Mouse (Mus musculus) midbrain, embryonic 10.5 days (tissue): Measurements from ENCODE around the gene 9530068E07Rik. TPM values are rescaled to one million over a fixed set of nuclear protein-coding genes. Genes with fewer than 3 reads are reported as not detected.

ENCODE experiments used
- DNase-seq: peaks from one replicate; pipeline ENCODE4 v3.0.0-alpha.2; 2017; ENCODE audit warnings: low spot score
- H3K27ac ChIP-seq: fragments of 300-500 bp; sonication (generic); replicated peaks from 2 replicates; pipeline ENCODE4 v1.5.1; 2016; ENCODE audit warnings: mild to moderate bottlenecking
- H3K27me3 ChIP-seq: fragments of 300-500 bp; sonication (generic); 2 replicates; pipeline ENCODE4 v1.6.1; 2016; ENCODE audit warnings: low read depth, mild to moderate bottlenecking; ENCODE audit not compliant: poor library complexity, severe bottlenecking
- H3K36me3 ChIP-seq: fragments of 300-500 bp; sonication (generic); 2 replicates; pipeline ENCODE4 v1.6.1; 2016; ENCODE audit warnings: mild to moderate bottlenecking, moderate library complexity
- H3K4me1 ChIP-seq: fragments of 300-500 bp; sonication (generic); 2 replicates; pipeline ENCODE4 v1.6.1; 2016
- H3K4me3 ChIP-seq: fragments of 300-500 bp; sonication (generic); 2 replicates; pipeline ENCODE4 v1.5.1; 2016; ENCODE audit warnings: mild to moderate bottlenecking, moderate library complexity
- H3K9me3 ChIP-seq: fragments of 300-500 bp; sonication (generic); replicated peaks from 2 replicates; pipeline ENCODE4 v1.6.1; 2016; ENCODE audit warnings: mild to moderate bottlenecking
- WGBS: fragments of 180-500 bp; shearing (Covaris S2); methylation state at CpG from one replicate; pipeline ENCODE4 v1.1.7; 2016; 5-methylcytosine and 5-hydroxymethylcytosine counted together
- polyA plus RNA-seq: library from polyadenylated mRNA; unstranded; fragments of >200 nt; fragmentation: Nextera tagmentation; extraction: Ambion mirVana; gene quantifications from 2 replicates; pipeline ENCODE4 v1.2.1, GENCODE M21; 2016

Gene 9530068E07Rik
- polyA plus RNA-seq, 1 experiment from 2014 or later: 171 TPM

DNA sequence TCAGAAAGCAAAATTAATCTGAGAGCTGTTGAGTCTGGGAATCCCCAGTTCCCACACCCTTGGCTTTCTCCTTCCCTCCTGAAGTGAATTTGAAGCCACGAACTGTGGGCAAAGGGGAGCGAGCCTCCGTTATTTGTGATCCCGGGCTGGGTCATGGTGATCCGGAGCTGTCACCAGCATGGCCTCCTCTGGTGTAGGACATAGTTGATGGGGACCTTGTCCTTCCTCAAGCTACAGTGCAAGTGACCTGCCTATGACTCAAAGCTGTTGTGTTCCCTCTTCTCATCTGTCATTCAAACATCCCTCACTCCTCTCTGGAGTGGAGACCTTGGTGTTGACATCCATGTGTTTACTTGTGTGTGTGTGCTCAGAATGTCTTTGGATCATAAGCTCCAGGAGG lies 39.2 kb downstream of the 9530068E07Rik start:
- 91% methylated on average over 5 of the region's 5 CpGs for WGBS

DNA sequence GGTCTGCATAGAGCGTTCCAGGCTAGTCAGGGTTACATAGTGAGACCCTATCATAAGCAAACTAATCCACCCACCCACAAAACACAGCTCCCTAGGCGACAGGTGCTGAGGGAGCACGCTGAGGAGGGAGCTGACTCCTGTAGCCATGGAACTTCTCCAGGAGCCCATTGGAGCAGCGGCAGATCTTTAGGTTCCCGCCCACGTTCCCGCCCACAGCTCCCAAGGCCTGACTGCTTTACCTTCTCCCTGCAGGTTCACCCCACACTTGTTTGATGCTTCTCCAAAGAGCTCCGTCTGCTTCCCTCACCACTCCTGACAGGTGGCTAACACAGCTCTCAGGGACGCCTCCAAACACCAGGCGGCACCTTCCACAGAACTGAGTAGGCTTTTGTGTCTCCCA lies 40.9 kb downstream of the 9530068E07Rik start:
- Histone ChIP-seq H3K27ac (no peak overlapping the region), H3K36me3 (no peaks in the 10 kb centered on the region), H3K9me3 (no peaks in the 10 kb centered on the region), H3K4me3 (no peak overlapping the region), H3K27me3 (0 out of 2 replicates have a peak, but pooled peaks cover 5% of the 10 kb centered on the region), H3K4me1 (peaks cover 11% of the 10 kb centered on the region)
- 23% methylated on average over 10 of the region's 10 CpGs for WGBS
- no peak for DNase-seq

More for the DNA sequence above, 39.2 kb downstream of the 9530068E07Rik start:
- H3K9me3 ChIP-seq: no peaks in the 10 kb centered on the region
- 0 out of 2 replicates have a peak, but pooled peaks cover 3% of the 10 kb centered on the region for H3K4me1 ChIP-seq
- H3K4me3 ChIP-seq: no peak overlapping the region
- no peak for DNase-seq
- H3K36me3 ChIP-seq: no peaks in the 10 kb centered on the region
- 0 out of 2 replicates have a peak, but pooled peaks cover 5% of the 10 kb centered on the region for H3K27me3 ChIP-seq
- H3K27ac ChIP-seq: no peak overlapping the region

DNA sequence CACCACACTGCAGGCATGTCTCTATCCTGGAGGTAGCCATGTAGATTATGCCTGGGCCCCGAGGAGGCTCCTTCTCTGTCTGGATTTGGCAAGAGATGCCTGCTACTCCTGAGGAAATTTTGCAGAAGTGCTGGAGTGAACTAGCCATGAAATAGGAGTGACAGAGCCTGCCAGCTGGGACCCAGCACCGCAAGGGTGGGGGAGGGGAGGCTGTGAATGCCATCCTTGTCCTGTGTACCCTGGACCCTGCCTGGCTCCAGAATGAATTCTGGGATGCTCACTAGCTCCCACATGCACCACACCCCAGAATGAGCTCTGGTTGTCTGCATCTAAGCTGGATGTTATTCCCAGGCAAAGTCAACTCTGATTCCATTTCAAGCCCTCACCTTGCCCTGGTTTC lies 44.9 kb downstream of the 9530068E07Rik start:
- Histone ChIP-seq H3K9me3 (no peaks in the 10 kb centered on the region), H3K27me3 (0 out of 2 replicates have a peak, but pooled peaks cover 5% of the 10 kb centered on the region), H3K4me3 (no peak overlapping the region), H3K36me3 (no peaks in the 10 kb centered on the region), H3K4me1 (peaks cover 11% of the 10 kb centered on the region), H3K27ac (0 out of 2 replicates have a peak overlapping the region, but pooled peaks have one; percentile 19)
- no peak for DNase-seq
- WGBS: 85% methylated on average over 2 of the region's 2 CpGs

DNA sequence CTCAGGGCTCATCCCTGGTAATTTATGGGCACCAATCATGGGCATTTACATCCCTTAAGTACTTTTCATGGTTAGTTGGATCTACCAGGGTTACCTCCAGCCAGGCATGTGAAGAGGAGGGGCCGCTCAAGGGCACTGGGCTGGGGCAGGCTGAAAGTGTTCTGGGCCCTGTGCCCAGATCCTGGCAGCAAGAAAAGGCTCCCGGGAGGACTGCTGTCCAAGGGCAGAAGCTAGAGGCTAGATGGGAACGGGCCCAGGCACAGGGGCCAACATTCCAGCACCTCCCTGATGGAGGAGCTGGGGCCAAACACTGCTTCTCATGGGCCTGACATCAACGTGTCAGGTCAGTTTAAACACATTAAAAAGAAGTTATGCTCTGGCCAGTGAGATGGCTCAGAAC lies 51.0 kb downstream of the 9530068E07Rik start:
- Histone ChIP-seq H3K4me3 (no peak overlapping the region), H3K27ac (no peak overlapping the region), H3K27me3 (no peaks in the 10 kb centered on the region), H3K9me3 (no peaks in the 10 kb centered on the region), H3K36me3 (no peaks in the 10 kb centered on the region), H3K4me1 (peaks cover 7% of the 10 kb centered on the region)
- WGBS: 70% methylated on average over 4 of the region's 4 CpGs
- DNase-seq: no peak

DNA sequence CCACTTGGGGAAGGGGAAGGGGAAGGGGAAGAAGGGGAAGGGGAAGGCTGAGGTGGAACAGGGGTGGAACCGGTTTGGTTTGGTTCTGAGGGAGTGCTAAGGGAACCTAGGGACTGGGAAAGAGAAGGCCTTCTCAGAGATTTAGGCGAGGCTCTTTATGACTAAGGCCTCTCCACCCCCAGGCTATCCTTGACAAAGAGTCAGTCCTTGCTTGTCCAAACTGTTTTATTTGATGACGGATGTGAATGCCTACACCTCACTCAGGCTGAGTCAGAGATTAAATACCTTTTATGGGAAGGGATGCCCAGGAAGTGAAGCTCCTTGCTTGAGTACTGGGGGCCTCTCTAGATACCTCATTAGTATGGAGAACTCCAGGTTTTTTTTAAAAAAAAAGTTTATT lies 52.8 kb downstream of the 9530068E07Rik start:
- DNase-seq: no peak
- Histone ChIP-seq H3K27ac (no peak overlapping the region), H3K27me3 (no peaks in the 10 kb centered on the region), H3K4me3 (no peak overlapping the region), H3K36me3 (no peaks in the 10 kb centered on the region), H3K4me1 (peaks cover 7% of the 10 kb centered on the region), H3K9me3 (no peaks in the 10 kb centered on the region)
- 61% methylated on average over 3 of the region's 3 CpGs for WGBS

DNA sequence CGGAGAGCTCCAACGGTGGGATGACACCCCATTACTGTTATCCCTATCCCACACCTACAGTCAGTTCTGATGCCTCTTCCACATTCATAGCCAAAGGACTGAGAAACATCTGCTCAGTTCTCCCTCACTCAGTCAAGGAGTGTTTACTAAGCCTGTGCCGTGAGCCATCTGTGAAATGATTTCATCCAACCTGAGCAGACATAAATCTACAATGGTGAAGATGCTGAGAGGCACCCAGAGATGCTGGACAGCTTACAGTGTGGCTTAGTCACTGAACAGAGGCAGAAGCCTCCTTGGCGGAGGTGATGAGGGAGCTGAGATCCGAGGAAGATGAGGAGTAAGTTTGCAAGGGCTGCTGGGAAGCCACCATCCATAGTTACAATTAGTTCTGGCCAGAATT lies 62.1 kb downstream of the 9530068E07Rik start:
- no peaks in the 10 kb centered on the region for H3K27me3 ChIP-seq
- no peaks in the 10 kb centered on the region for H3K9me3 ChIP-seq
- no peak overlapping the region for H3K27ac ChIP-seq
- WGBS: 91% methylated on average over 5 of the region's 5 CpGs
- DNase-seq: no peak
- H3K4me3 ChIP-seq: no peak overlapping the region
- no peaks in the 10 kb centered on the region for H3K36me3 ChIP-seq
- peaks cover 8% of the 10 kb centered on the region for H3K4me1 ChIP-seq

Other genes starting within 250 kb of the 9530068E07Rik start
- not detected in 2 replicates for gene Olfr1371, start 182.4 kb upstream of the 9530068E07Rik start, polyA plus RNA-seq
- gene Skp1a, start 164.4 kb upstream of the 9530068E07Rik start, polyA plus RNA-seq: 916 and 943 TPM in 2 replicates
- gene Tcf7, start 113.4 kb upstream of the 9530068E07Rik start, polyA plus RNA-seq: 8.0 and 10.6 TPM in 2 replicates
- gene Vdac1, start 35.6 kb upstream of the 9530068E07Rik start, polyA plus RNA-seq: 221 and 222 TPM in 2 replicates